ENCODE assay signal across 8 mouse cellular contexts in genomic region chr15:102747286-102747640, GRCm38 (mm10). TPM values are rescaled to one million over a fixed set of nuclear protein-coding genes. Genes with fewer than 3 reads are reported as not detected.
DNase-seq lines count a peak whose midpoint lies in the region; ATAC-seq lines count a peak whose summit lies in the region.

No protein-coding gene starts in this region.

- peak overlapping the region; percentile 61; the same call in 1 of the 2 replicates for H3K9ac ChIP-seq in heart, embryonic 11.5 days (ENCODE audit: low read depth, low read length)
- peak overlapping the region; percentile 75 for H3K9ac ChIP-seq in heart, embryonic 13.5 days
- no peak overlapping the region for H3K9ac ChIP-seq in liver, embryonic 16.5 days (ENCODE audit: low read depth, low read length)

- no peaks in the 10 kb centered on the region for H3K9me3 ChIP-seq in heart, embryonic 11.5 days (replicated peaks; ENCODE audit: control insufficient read depth, low read length)
- H3K9me3 ChIP-seq in heart, embryonic 13.5 days = no peaks in the 10 kb centered on the region
- H3K9me3 ChIP-seq in liver, embryonic 16.5 days (replicated peaks; ENCODE audit: control insufficient read depth, low read length) = no peaks in the 10 kb centered on the region

- DNase-seq in heart, postnatal 4 days = no peak
- DNase-seq in brain, adult 2 months (ENCODE audit: low read depth, low spot score) = peak; percentile 62
- no peak for DNase-seq in ovary, postnatal 10 days (ENCODE audit: low spot score)
- DNase-seq in left cerebral cortex, adult 9 months (ENCODE audit: low spot score in 2 of 2) = no peak

- ATAC-seq in heart, embryonic 11.5 days (replicated peaks; ENCODE audit: insufficient number of reproducible peaks, low FRiP score, low TSS enrichment) = no peak
- ATAC-seq in heart, embryonic 13.5 days (ENCODE audit: extremely low read depth, insufficient number of reproducible peaks, low FRiP score, low TSS enrichment) = no peak
- ATAC-seq in liver, embryonic 16.5 days (ENCODE audit: low read depth) = no peak
- no peak for ATAC-seq in megakaryocyte-erythroid progenitor cell, adult 5-6 weeks (replicated peaks; ENCODE audit: low FRiP score, low TSS enrichment, poor library complexity, severe bottlenecking)

- peaks cover 2% of the 10 kb centered on the region; the same call in 1 of the 2 replicates for H3K4me1 ChIP-seq in heart, embryonic 11.5 days (ENCODE audit: control insufficient read depth, insufficient read depth, low read length)
- peaks cover 7% of the 10 kb centered on the region for H3K4me1 ChIP-seq in heart, embryonic 13.5 days
- H3K4me1 ChIP-seq in liver, embryonic 16.5 days (ENCODE audit: control insufficient read depth, low read depth, low read length) = no peaks in the 10 kb centered on the region

- H3K36me3 ChIP-seq in heart, embryonic 11.5 days (ENCODE audit: control insufficient read depth, insufficient read depth, low read length) = no peaks in the 10 kb centered on the region
- no peaks in the 10 kb centered on the region for H3K36me3 ChIP-seq in heart, embryonic 13.5 days
- H3K36me3 ChIP-seq in liver, embryonic 16.5 days (ENCODE audit: control insufficient read depth, insufficient read depth) = no peaks in the 10 kb centered on the region

- peak overlapping the region; percentile 87 for H3K4me2 ChIP-seq in heart, embryonic 11.5 days
- peak overlapping the region; percentile 83 for H3K4me2 ChIP-seq in heart, embryonic 13.5 days
- peak overlapping the region; percentile 4; the same call in 1 of the 2 replicates for H3K4me2 ChIP-seq in liver, embryonic 16.5 days (ENCODE audit: low read depth, low read length)

- WGBS in heart, embryonic 11.5 days (ENCODE audit: insufficient replicate concordance) = 3% methylated on average over 20 of the region's 20 CpGs
- WGBS in heart, embryonic 13.5 days = under 1% methylated on average over 20 of the region's 20 CpGs
- WGBS in liver, embryonic 16.5 days (ENCODE audit: insufficient replicate concordance) = under 1% methylated on average over 20 of the region's 20 CpGs

- H3K27ac ChIP-seq in heart, embryonic 11.5 days (ENCODE audit: low read depth, low read length) = no peak overlapping the region
- no peak overlapping the region for H3K27ac ChIP-seq in heart, embryonic 13.5 days (replicated peaks)
- H3K27ac ChIP-seq in liver, embryonic 16.5 days (ENCODE audit: low read length) = no peak overlapping the region

- peak overlapping the region; percentile 60 for H3K4me3 ChIP-seq in heart, embryonic 11.5 days (ENCODE audit: low read depth, low read length)
- H3K4me3 ChIP-seq in heart, embryonic 13.5 days = peak overlapping the region; percentile 59
- peak overlapping the region; percentile 11; the same call in 1 of the 2 replicates for H3K4me3 ChIP-seq in liver, embryonic 16.5 days (ENCODE audit: low read depth, low read length)

- H3K27me3 ChIP-seq in heart, embryonic 11.5 days (ENCODE audit: control insufficient read depth, insufficient read depth, low read length) = peaks cover 84% of the 10 kb centered on the region
- H3K27me3 ChIP-seq in heart, embryonic 13.5 days (replicated peaks) = peaks cover 96% of the 10 kb centered on the region
- peaks cover 65% of the 10 kb centered on the region for H3K27me3 ChIP-seq in liver, embryonic 16.5 days (ENCODE audit: control insufficient read depth, insufficient read depth, low read depth, low read length)

RNA-seq across cellular contexts. Expression of gene Calcoco1, which starts 25.3 kb away (rescaled TPM):
- 33.7 and 47.8 TPM in 2 replicates for polyA plus RNA-seq in heart, embryonic 11.5 days (2014; fragmentation: Nextera tagmentation; extraction: Ambion mirVana)
- 10 to 100 TPM; 65.6 to 71.0 TPM for total RNA-seq in heart, postnatal 4 days (2021)
- 50.8 and 54.6 TPM in 2 replicates for polyA plus RNA-seq in heart, embryonic 13.5 days (2015; fragmentation: Nextera tagmentation; extraction: Ambion mirVana)
- 17.9 and 18.2 TPM in 2 replicates for polyA plus RNA-seq in liver, embryonic 16.5 days (2015; fragmentation: Nextera tagmentation; extraction: Ambion mirVana)
- total RNA-seq in megakaryocyte-erythroid progenitor cell, adult 5-6 weeks (2014; fragmentation: Nextera tagmentation) = 11.3 and 14.1 TPM in 2 replicates
- total RNA-seq in megakaryocyte-erythroid progenitor cell, adult 5-6 weeks (2017) = 12.6 and 20.3 TPM in 2 replicates

Comparison
In these comparisons a context has a peak if more than half of its experiments do, and no peak if none do; other contexts are left out.
1. H3K4me2 ChIP-seq: peak in every context shown above with its lines; median percentile 87 in heart, embryonic 11.5 days; 83 in heart, embryonic 13.5 days; 4 in liver, embryonic 16.5 days.